Mouse (Mus musculus) heart, embryonic 16.5 days (tissue): Measurements from ENCODE around the gene Lrmda. TPM values are rescaled to one million over a fixed set of nuclear protein-coding genes. Genes with fewer than 3 reads are reported as not detected.

Experiments
- ATAC-seq: fragments of 200-750 bp; cut with Nextera tagmentation; replicated peaks from 2 replicates; pipeline ENCODE4 v1.8.0; 2017; ENCODE audit warnings: moderate number of reproducible peaks; ENCODE audit not compliant: insufficient read depth, low FRiP score; ENCODE audit errors: extremely low read depth
- H3K27ac ChIP-seq: fragments of 300-500 bp; sonication (generic); 2 replicates; pipeline ENCODE4 v1.5.1; 2014; ENCODE audit warnings: mild to moderate bottlenecking, low read length, control low read depth, moderate library complexity
- H3K27me3 ChIP-seq: fragments of 300-500 bp; sonication (generic); 2 replicates; pipeline ENCODE4 v1.6.1; 2014; ENCODE audit warnings: low read length, mixed read lengths; ENCODE audit not compliant: control insufficient read depth, insufficient read depth
- H3K36me3 ChIP-seq: fragments of 300-500 bp; sonication (generic); 2 replicates; pipeline ENCODE4 v1.6.1; 2014; ENCODE audit not compliant: control insufficient read depth, insufficient read depth
- H3K4me1 ChIP-seq: fragments of 300-500 bp; sonication (generic); 2 replicates; pipeline ENCODE4 v1.6.1; 2014; ENCODE audit warnings: low read length, mixed read lengths; ENCODE audit not compliant: control insufficient read depth, insufficient read depth
- H3K4me2 ChIP-seq: fragments of 300-500 bp; sonication (generic); 2 replicates; pipeline ENCODE4 v1.6.1; 2014; ENCODE audit warnings: low read depth, mild to moderate bottlenecking, control low read depth, low read length
- H3K4me3 ChIP-seq: fragments of 300-500 bp; sonication (generic); 2 replicates; pipeline ENCODE4 v1.5.1; 2014; ENCODE audit warnings: mild to moderate bottlenecking, control low read depth, low read length
- H3K9ac ChIP-seq: fragments of 300-500 bp; sonication (generic); 2 replicates; pipeline ENCODE4 v1.6.1; 2014; ENCODE audit warnings: low read length, control low read depth
- H3K9me3 ChIP-seq: fragments of 300-500 bp; sonication (generic); replicated peaks from 2 replicates; pipeline ENCODE4 v1.6.1; 2016; ENCODE audit warnings: low read length; ENCODE audit not compliant: control insufficient read depth
- WGBS: fragments of 180-500 bp; shearing (Covaris S2); extraction: QIAGEN DNeasy Blood & Tissue Kit; methylation state at CpG from one replicate; pipeline ENCODE4 v1.1.7; 2014; 5-methylcytosine and 5-hydroxymethylcytosine counted together
- polyA plus RNA-seq: library from polyadenylated mRNA; unstranded; fragments of >200 nt; fragmentation: Nextera tagmentation; extraction: Ambion mirVana; gene quantifications from 2 replicates; pipeline ENCODE4 v1.2.1, GENCODE M21; 2015

Lrmda gene
- polyA plus RNA-seq, 1 experiment from 2014 or later, result 0.55 TPM

GRCm38 (mm10) chr14:22620191-22620590 is 600.7 kb downstream of the Lrmda start:
- H3K4me2 ChIP-seq, result no peak overlapping the region
- no peaks in the 10 kb centered on the region for H3K9me3 ChIP-seq
- no peak overlapping the region for H3K4me3 ChIP-seq
- H3K9ac ChIP-seq, result no peak overlapping the region
- no peaks in the 10 kb centered on the region for H3K36me3 ChIP-seq
- H3K4me1 ChIP-seq, result no peaks in the 10 kb centered on the region
- no peaks in the 10 kb centered on the region for H3K27me3 ChIP-seq
- H3K27ac ChIP-seq, result no peak overlapping the region
- ATAC-seq, result no peak

- ATAC-seq, result no peak
These were observed 602.4 kb downstream of the Lrmda start for GRCm38 (mm10) chr14:22621941-22622340.

GRCm38 (mm10) chr14:22627105-22627829 is 607.8 kb downstream of the Lrmda start:
- 71% methylated on average over 8 of the region's 8 CpGs for WGBS
- Histone ChIP-seq H3K36me3 (no peaks in the 10 kb centered on the region), H3K9me3 (no peaks in the 10 kb centered on the region), H3K4me1 (no peaks in the 10 kb centered on the region), H3K9ac (no peak overlapping the region), H3K4me3 (no peak overlapping the region), H3K27me3 (no peaks in the 10 kb centered on the region), H3K27ac (no peak overlapping the region), H3K4me2 (no peak overlapping the region)
- ATAC-seq, result no peak

More at GRCm38 (mm10) chr14:22621941-22622340, 602.4 kb downstream of the Lrmda start:
- H3K4me1 ChIP-seq, result no peaks in the 10 kb centered on the region
- H3K36me3 ChIP-seq, result no peaks in the 10 kb centered on the region
- H3K4me2 ChIP-seq, result no peak overlapping the region
- H3K9me3 ChIP-seq, result no peaks in the 10 kb centered on the region
- H3K9ac ChIP-seq, result no peak overlapping the region
- WGBS, result 91% methylated on average over 3 of the region's 3 CpGs
- H3K27ac ChIP-seq, result no peak overlapping the region
- H3K4me3 ChIP-seq, result no peak overlapping the region
- H3K27me3 ChIP-seq, result no peaks in the 10 kb centered on the region

- no peaks in the 10 kb centered on the region for H3K9me3 ChIP-seq
- no peak overlapping the region for H3K4me2 ChIP-seq
- H3K9ac ChIP-seq, result no peak overlapping the region
- WGBS, result 82% methylated on average over 9 of the region's 9 CpGs
- H3K36me3 ChIP-seq, result no peaks in the 10 kb centered on the region
- H3K4me1 ChIP-seq, result no peaks in the 10 kb centered on the region
- ATAC-seq, result no peak
- no peak overlapping the region for H3K4me3 ChIP-seq
- no peak overlapping the region for H3K27ac ChIP-seq
- no peaks in the 10 kb centered on the region for H3K27me3 ChIP-seq
These were observed 610.9 kb downstream of the Lrmda start for GRCm38 (mm10) chr14:22630361-22630867.

- no peak overlapping the region for H3K4me2 ChIP-seq
- no peak for ATAC-seq
- 64% methylated on average over 1 of the region's 1 CpGs for WGBS
- H3K9me3 ChIP-seq, result no peaks in the 10 kb centered on the region
- no peaks in the 10 kb centered on the region for H3K36me3 ChIP-seq
- H3K9ac ChIP-seq, result no peak overlapping the region
- H3K27me3 ChIP-seq, result no peaks in the 10 kb centered on the region
- no peaks in the 10 kb centered on the region for H3K4me1 ChIP-seq
- no peak overlapping the region for H3K27ac ChIP-seq
- no peak overlapping the region for H3K4me3 ChIP-seq
These were observed 614.1 kb downstream of the Lrmda start for GRCm38 (mm10) chr14:22633612-22634011.

- 56% methylated on average over 4 of the region's 4 CpGs for WGBS
- ATAC-seq, result no peak
- Histone ChIP-seq H3K4me1 (peaks cover 4% of the 10 kb centered on the region), H3K9ac (no peak overlapping the region), H3K4me2 (no peak overlapping the region), H3K9me3 (no peaks in the 10 kb centered on the region), H3K4me3 (no peak overlapping the region), H3K27ac (no peak overlapping the region), H3K27me3 (no peaks in the 10 kb centered on the region; the same call in 1 of the 2 replicates), H3K36me3 (no peaks in the 10 kb centered on the region)
These were observed 624.0 kb downstream of the Lrmda start for GRCm38 (mm10) chr14:22643494-22643893.

- no peaks in the 10 kb centered on the region; the same call in 1 of the 2 replicates for H3K27me3 ChIP-seq
- no peak overlapping the region for H3K9ac ChIP-seq
- 43% methylated on average over 9 of the region's 9 CpGs for WGBS
- H3K27ac ChIP-seq, result no peak overlapping the region
- ATAC-seq, result 0 out of 2 replicates have a peak, but pooled peaks have one; percentile 42
- peaks cover 18% of the 10 kb centered on the region for H3K4me1 ChIP-seq
- no peak overlapping the region for H3K4me3 ChIP-seq
- no peaks in the 10 kb centered on the region for H3K36me3 ChIP-seq
- H3K4me2 ChIP-seq, result no peak overlapping the region
- no peaks in the 10 kb centered on the region for H3K9me3 ChIP-seq
These were observed 628.5 kb downstream of the Lrmda start for GRCm38 (mm10) chr14:22647879-22648611.

- no peaks in the 10 kb centered on the region for H3K36me3 ChIP-seq
- no peak for ATAC-seq
- peaks cover 18% of the 10 kb centered on the region for H3K4me1 ChIP-seq
- no peaks in the 10 kb centered on the region for H3K9me3 ChIP-seq
- H3K4me3 ChIP-seq, result no peak overlapping the region
- H3K27me3 ChIP-seq, result no peaks in the 10 kb centered on the region; the same call in 1 of the 2 replicates
- 34% methylated on average over 5 of the region's 5 CpGs for WGBS
- no peak overlapping the region for H3K4me2 ChIP-seq
- H3K9ac ChIP-seq, result no peak overlapping the region
- H3K27ac ChIP-seq, result no peak overlapping the region
These were observed 629.9 kb downstream of the Lrmda start for GRCm38 (mm10) chr14:22649411-22649911.
